Mouse (Mus musculus) lung, postnatal 4 days (tissue): ENCODE measurements at regions not wholly inside any gene's neighbourhood (a gene's known extent, or its start where the extent isn't known, plus 50 kb on each side); places are given as distances from the start of the nearest gene placed in this dataset.

Experiments
- DNase-seq, 2 experiments: peaks; one replicate each; pipeline ENCODE4 v3.0.0; 2021

DNA sequence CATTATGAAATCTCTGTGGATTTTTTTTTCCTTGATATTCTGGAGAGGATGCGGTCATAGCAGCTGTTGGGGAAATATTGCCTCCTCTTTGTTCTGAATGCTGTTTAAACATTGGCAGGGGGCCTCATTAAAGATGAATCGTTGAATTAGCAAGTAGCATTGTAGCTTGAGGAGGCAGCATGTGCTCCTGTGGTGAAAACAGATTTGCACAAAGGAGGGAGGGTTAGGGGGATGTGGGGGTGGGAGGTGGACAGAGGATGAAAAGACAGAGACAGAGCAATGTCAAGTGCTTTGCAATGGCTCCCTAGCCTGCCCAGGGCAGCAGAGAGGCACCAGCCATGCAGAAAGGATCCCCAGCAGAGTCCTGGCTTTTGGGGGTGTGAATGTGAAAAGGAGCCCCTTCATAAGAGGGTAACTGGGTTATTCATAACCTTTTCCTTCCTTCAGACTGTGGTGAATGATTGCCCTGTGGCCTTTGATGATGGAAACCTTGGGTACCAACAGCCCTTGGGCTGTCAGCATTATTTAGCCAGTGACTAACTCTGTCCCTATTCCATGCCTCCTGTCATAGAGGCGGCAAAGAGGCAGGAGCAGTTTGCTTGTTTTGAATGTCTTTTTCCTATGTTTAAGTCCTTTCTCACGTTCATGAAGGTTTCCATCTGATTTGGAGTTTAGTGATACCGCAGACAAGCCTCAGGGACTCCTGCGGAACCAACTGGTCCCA is 1541.6 kb upstream of the Gulo start:
- no peak for DNase-seq

DNA sequence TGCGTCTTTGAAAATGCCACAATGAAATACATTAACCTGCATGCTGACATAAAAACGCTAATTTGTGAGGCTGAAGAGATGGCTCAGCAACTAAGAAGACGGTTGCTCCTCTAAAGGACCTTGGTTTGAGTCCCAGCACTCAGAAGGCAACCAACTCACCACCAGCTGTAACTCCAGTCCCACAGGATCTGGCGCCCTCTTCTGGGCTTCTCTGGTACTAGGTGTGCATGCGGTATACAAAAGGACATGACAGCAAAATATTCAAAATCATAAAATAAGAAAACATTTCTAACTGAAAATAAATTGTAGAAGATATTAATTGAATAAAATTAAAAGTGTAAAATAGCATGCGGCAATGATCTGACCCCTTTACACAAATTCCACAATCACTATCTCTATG is 1539.7 kb upstream of the Gulo start:
- no peak for DNase-seq

- DNase-seq: no peak
These were observed 1536.0 kb upstream of the Gulo start for GRCm38 (mm10) chr14:67545036-67545435.

DNA sequence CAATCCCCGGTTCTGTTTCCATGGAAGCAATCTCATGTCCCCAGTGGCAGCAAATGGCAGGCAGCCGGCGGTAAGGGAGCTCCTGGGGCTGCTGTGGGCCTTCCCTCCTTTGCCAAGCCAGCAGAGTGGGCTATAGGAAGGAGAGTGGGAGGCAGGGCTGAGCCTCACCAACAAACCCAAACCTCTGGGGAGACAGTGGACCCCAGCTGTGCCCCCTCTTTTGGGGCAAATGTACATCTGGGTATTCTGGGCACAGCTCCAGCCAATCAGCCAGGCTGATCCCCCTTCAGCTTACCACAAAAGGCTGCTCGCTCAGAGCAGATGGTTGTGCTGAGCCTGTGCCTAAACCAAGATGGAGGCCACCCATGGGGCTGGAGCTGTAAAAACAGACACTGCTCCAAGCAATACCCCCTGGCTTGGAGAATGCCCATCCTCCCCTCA is 1532.3 kb upstream of the Gulo start:
- DNase-seq: no peak

- DNase-seq: no peak
These were observed 1529.7 kb upstream of the Gulo start for GRCm38 (mm10) chr14:67538696-67539095.

- DNase-seq: peak in 1 of 2 experiments; percentile 32
These were observed 1528.0 kb upstream of the Gulo start for GRCm38 (mm10) chr14:67536787-67537659.

GRCm38 (mm10) chr14:67506729-67507395 is 1497.9 kb upstream of the Gulo start:
- DNase-seq: no peak

GRCm38 (mm10) chr14:67492086-67492485 is 1483.1 kb upstream of the Gulo start:
- no peak for DNase-seq

DNA sequence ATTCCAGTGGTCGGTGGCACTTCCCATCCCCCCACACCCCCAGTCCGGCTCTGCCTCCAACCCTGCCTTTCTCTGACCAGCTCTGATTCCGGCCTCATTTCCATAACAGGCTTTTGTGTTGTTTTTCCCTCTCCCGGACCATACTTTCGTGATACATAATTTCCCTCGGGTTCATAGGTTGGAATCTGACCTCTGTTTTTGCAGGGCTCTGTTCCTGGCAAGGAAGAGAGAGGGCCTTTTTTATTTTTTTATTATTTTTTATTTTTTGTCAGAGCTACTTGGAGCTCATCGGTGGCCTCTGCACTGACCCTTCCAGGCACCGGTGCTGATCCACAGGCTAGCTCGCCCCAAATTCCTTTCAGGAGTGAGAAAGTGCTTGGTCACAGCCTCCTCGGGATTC is 1477.7 kb upstream of the Gulo start:
- no peak for DNase-seq

- DNase-seq: no peak
These were observed 1476.4 kb upstream of the Gulo start for GRCm38 (mm10) chr14:67485449-67485800.

- peak; percentile 6 to 28 for DNase-seq
These were observed 1475.8 kb upstream of the Gulo start for GRCm38 (mm10) chr14:67484533-67485448.
